Mouse (Mus musculus) lung, embryonic 14.5 days (tissue): ENCODE data around the gene Tbl1xr1. TPM values are rescaled to one million over a fixed set of nuclear protein-coding genes. Genes with fewer than 3 reads are reported as not detected.
A peak's percentile ranks its signal among the peaks of the same experiment; 100 is the strongest.

Experiments used
- ATAC-seq: fragments of 200-750 bp; cut with Nextera tagmentation; 2 replicates; pipeline ENCODE4 v1.8.0; 2017; ENCODE audit warnings: mild to moderate bottlenecking, moderate TSS enrichment, moderate library complexity; ENCODE audit not compliant: insufficient read depth
- DNase-seq: peaks from one replicate; pipeline ENCODE4 v3.0.0-alpha.2; 2015
- H3K27ac ChIP-seq: fragments of 300-500 bp; sonication (generic); 2 replicates; pipeline ENCODE4 v1.5.1; 2014; ENCODE audit warnings: low read depth, mild to moderate bottlenecking, moderate library complexity
- H3K27me3 ChIP-seq: fragments of 300-500 bp; sonication (generic); 2 replicates; pipeline ENCODE4 v1.6.1; 2014; ENCODE audit warnings: low read length, control low read depth; ENCODE audit not compliant: insufficient read depth
- H3K36me3 ChIP-seq: fragments of 300-500 bp; sonication (generic); 2 replicates; pipeline ENCODE4 v1.6.1; 2014; ENCODE audit warnings: control low read depth; ENCODE audit not compliant: insufficient read depth
- H3K4me1 ChIP-seq: fragments of 300-500 bp; sonication (generic); 2 replicates; pipeline ENCODE4 v1.6.1; 2014; ENCODE audit warnings: antibody characterized with exemption, control low read depth; ENCODE audit not compliant: insufficient read depth
- H3K4me2 ChIP-seq: fragments of 300-500 bp; sonication (generic); 2 replicates; pipeline ENCODE4 v1.6.1; 2014; ENCODE audit warnings: mild to moderate bottlenecking
- H3K4me3 ChIP-seq: fragments of 300-500 bp; sonication (generic); 2 replicates; pipeline ENCODE4 v1.5.1; 2014; ENCODE audit warnings: low read depth, low read length
- H3K9ac ChIP-seq: fragments of 300-500 bp; sonication (generic); 2 replicates; pipeline ENCODE4 v1.6.1; 2014
- H3K9me3 ChIP-seq: fragments of 300-500 bp; sonication (generic); 2 replicates; pipeline ENCODE4 v1.6.1; 2016; ENCODE audit warnings: low read depth, low read length, control low read depth
- CTCF ChIP-seq: IDR thresholded peaks from 2 replicates; pipeline ENCODE4 v1.5.1; 2016; ENCODE audit warnings: antibody characterized with exemption, low read depth
- WGBS: fragments of 180-500 bp; shearing (Covaris S2); extraction: QIAGEN DNeasy Blood & Tissue Kit; methylation state at CpG from one replicate; pipeline ENCODE4 v1.1.7; 2014; 5-methylcytosine and 5-hydroxymethylcytosine counted together
- polyA plus RNA-seq: library from polyadenylated mRNA; unstranded; fragments of >200 nt; fragmentation: Nextera tagmentation; extraction: Ambion mirVana; gene quantifications from 2 replicates; pipeline ENCODE4 v1.2.1, GENCODE M21; 2014

Tbl1xr1 gene
- polyA plus RNA-seq, 1 experiment from 2014 or later = 33.3 TPM

GRCm38 (mm10) chr3:22173171-22173570 is 96.7 kb downstream of the Tbl1xr1 start:
- H3K36me3 ChIP-seq = no peaks in the 10 kb centered on the region
- WGBS = 81% methylated on average over 5 of the region's 5 CpGs
- H3K4me2 ChIP-seq = no peak overlapping the region
- no peak overlapping the region for H3K9ac ChIP-seq
- no peak overlapping the region for H3K27ac ChIP-seq
- no peak for TF ChIP-seq CTCF
- no peaks in the 10 kb centered on the region for H3K4me1 ChIP-seq
- no peak for DNase-seq
- H3K4me3 ChIP-seq = no peak overlapping the region
- no peaks in the 10 kb centered on the region for H3K27me3 ChIP-seq
- no peak for ATAC-seq
- H3K9me3 ChIP-seq = no peaks in the 10 kb centered on the region

GRCm38 (mm10) chr3:22174232-22174631 is 97.8 kb downstream of the Tbl1xr1 start:
- no peak overlapping the region for H3K27ac ChIP-seq
- no peak overlapping the region for H3K9ac ChIP-seq
- TF ChIP-seq CTCF = no peak
- H3K36me3 ChIP-seq = no peaks in the 10 kb centered on the region
- H3K9me3 ChIP-seq = no peaks in the 10 kb centered on the region
- DNase-seq = peak; percentile 38
- WGBS = 63% methylated on average over 4 of the region's 4 CpGs
- H3K4me3 ChIP-seq = no peak overlapping the region
- H3K27me3 ChIP-seq = no peaks in the 10 kb centered on the region
- no peak for ATAC-seq
- H3K4me1 ChIP-seq = no peaks in the 10 kb centered on the region
- no peak overlapping the region for H3K4me2 ChIP-seq

GRCm38 (mm10) chr3:22180076-22180475 is 103.6 kb downstream of the Tbl1xr1 start:
- Histone ChIP-seq H3K27ac (no peak overlapping the region), H3K4me2 (no peak overlapping the region), H3K36me3 (no peaks in the 10 kb centered on the region), H3K27me3 (no peaks in the 10 kb centered on the region), H3K4me1 (no peaks in the 10 kb centered on the region), H3K9ac (no peak overlapping the region), H3K4me3 (no peak overlapping the region), H3K9me3 (no peaks in the 10 kb centered on the region)
- no peak for TF ChIP-seq CTCF
- no peak for ATAC-seq
- no peak for DNase-seq
- 42% methylated on average over 3 of the region's 4 CpGs for WGBS

GRCm38 (mm10) chr3:22181026-22181425 is 104.6 kb downstream of the Tbl1xr1 start:
- Histone ChIP-seq H3K9me3 (no peaks in the 10 kb centered on the region), H3K4me3 (no peak overlapping the region), H3K36me3 (no peaks in the 10 kb centered on the region), H3K4me1 (no peaks in the 10 kb centered on the region), H3K27ac (no peak overlapping the region), H3K27me3 (no peaks in the 10 kb centered on the region), H3K4me2 (no peak overlapping the region), H3K9ac (no peak overlapping the region)
- 94% methylated on average over 2 of the region's 2 CpGs for WGBS
- no peak for TF ChIP-seq CTCF
- DNase-seq = no peak
- no peak for ATAC-seq

GRCm38 (mm10) chr3:22185265-22185664 is 108.8 kb downstream of the Tbl1xr1 start:
- H3K9me3 ChIP-seq = no peaks in the 10 kb centered on the region
- H3K4me1 ChIP-seq = no peaks in the 10 kb centered on the region
- TF ChIP-seq CTCF = no peak
- ATAC-seq (no peak), DNase-seq (no peak)
- no peak overlapping the region for H3K27ac ChIP-seq
- peaks cover 8% of the 10 kb centered on the region; the same call in 1 of the 2 replicates for H3K36me3 ChIP-seq
- no peak overlapping the region for H3K4me3 ChIP-seq
- H3K4me2 ChIP-seq = no peak overlapping the region
- 87% methylated on average over 4 of the region's 4 CpGs for WGBS
- no peak overlapping the region for H3K9ac ChIP-seq
- H3K27me3 ChIP-seq = no peaks in the 10 kb centered on the region

GRCm38 (mm10) chr3:22190498-22190897 is 114.0 kb downstream of the Tbl1xr1 start:
- Histone ChIP-seq H3K4me1 (no peaks in the 10 kb centered on the region), H3K27ac (no peak overlapping the region), H3K9ac (no peak overlapping the region), H3K27me3 (no peaks in the 10 kb centered on the region), H3K36me3 (peaks cover 48% of the 10 kb centered on the region), H3K4me3 (no peak overlapping the region), H3K4me2 (no peak overlapping the region), H3K9me3 (no peaks in the 10 kb centered on the region)
- peak; percentile 72 for TF ChIP-seq CTCF
- DNase-seq (peak; percentile 82), ATAC-seq (peak; percentile 69; the same call in 1 of the 2 replicates)

- Histone ChIP-seq H3K36me3 (peaks cover 68% of the 10 kb centered on the region), H3K9me3 (no peaks in the 10 kb centered on the region), H3K4me3 (no peak overlapping the region), H3K4me2 (no peak overlapping the region), H3K27me3 (no peaks in the 10 kb centered on the region), H3K9ac (no peak overlapping the region), H3K27ac (no peak overlapping the region), H3K4me1 (no peaks in the 10 kb centered on the region)
- no peak for ATAC-seq
- DNase-seq = no peak
- WGBS = 96% methylated on average over 5 of the region's 5 CpGs
- TF ChIP-seq CTCF = no peak
Observed at GRCm38 (mm10) chr3:22192931-22193330, 116.5 kb downstream of the Tbl1xr1 start.
